Mouse (Mus musculus) small intestine, adult 2 months (tissue): ENCODE data around the gene Rarres1. TPM values are rescaled to one million over a fixed set of nuclear protein-coding genes. Genes with fewer than 3 reads are reported as not detected.

Source experiments
- H3K27ac ChIP-seq: fragments of 200-500 bp; 2 replicates; pipeline ENCODE4 v1.5.1; 2012; ENCODE audit warnings: low read depth, low read length, control low read depth, inconsistent platforms; ENCODE audit not compliant: insufficient read depth
- H3K27me3 ChIP-seq: fragments of 200-500 bp; 2 replicates; pipeline ENCODE4 v1.6.1; 2012; ENCODE audit warnings: mild to moderate bottlenecking, moderate library complexity, low read length, inconsistent platforms; ENCODE audit not compliant: control insufficient read depth, insufficient read depth
- H3K36me3 ChIP-seq: fragments of 200-500 bp; 2 replicates; pipeline ENCODE4 v1.6.1; 2012; ENCODE audit warnings: mild to moderate bottlenecking, low read length, control low read depth, inconsistent platforms; ENCODE audit not compliant: control insufficient read depth, insufficient read depth
- H3K4me1 ChIP-seq: fragments of 200-500 bp; 2 replicates; pipeline ENCODE4 v1.6.1; 2012; ENCODE audit warnings: low read length, inconsistent platforms, mixed read lengths; ENCODE audit not compliant: control insufficient read depth, insufficient read depth, insufficient read length
- H3K4me3 ChIP-seq: fragments of 200-500 bp; 2 replicates; pipeline ENCODE4 v1.5.1; 2012; ENCODE audit warnings: low read depth, mild to moderate bottlenecking, control low read depth, inconsistent platforms, low read length, moderate library complexity
- CTCF ChIP-seq: fragments of 200-500 bp; IDR thresholded peaks from 2 replicates; pipeline ENCODE4 v1.5.1; 2012; ENCODE audit warnings: low read depth, mild to moderate bottlenecking, control low read depth, inconsistent platforms, low read length, moderate library complexity, mixed read lengths; ENCODE audit not compliant: insufficient replicate concordance, insufficient read length; ENCODE audit errors: extremely low read depth
- POLR2A ChIP-seq: fragments of 200-500 bp; IDR thresholded peaks from 2 replicates; pipeline ENCODE4 v1.6.1; 2012; ENCODE audit warnings: low read depth, mild to moderate bottlenecking, control low read depth, inconsistent platforms, low read length, moderate library complexity
- WGBS: fragments of 180-500 bp; shearing (Covaris S2); methylation state at CpG from one replicate; pipeline ENCODE4 v1.1.7; 2018; 5-methylcytosine and 5-hydroxymethylcytosine counted together
- polyA plus RNA-seq: library from polyadenylated mRNA; depleted of rRNA; stranded (reverse); fragments of >200 nt; gene quantifications from 2 replicates; pipeline ENCODE4 v1.2.3, GENCODE M21; 2012

Rarres1 gene
- polyA plus RNA-seq, 1 experiment: 3.9 TPM

- WGBS: 52% methylated on average over 3 of the region's 3 CpGs
- no peak overlapping the region for H3K27ac ChIP-seq
- H3K4me1 ChIP-seq: no peaks in the 10 kb centered on the region
- no peaks in the 10 kb centered on the region for H3K27me3 ChIP-seq
- TF ChIP-seq POLR2A (no peak), CTCF (no peak)
- H3K36me3 ChIP-seq: no peaks in the 10 kb centered on the region
- no peak overlapping the region for H3K4me3 ChIP-seq
Observed at GRCm38 (mm10) chr3:67551193-67551592, 35.9 kb upstream of the Rarres1 start.

- Histone ChIP-seq H3K4me3 (no peak overlapping the region), H3K27ac (no peak overlapping the region), H3K36me3 (no peaks in the 10 kb centered on the region), H3K27me3 (no peaks in the 10 kb centered on the region), H3K4me1 (no peaks in the 10 kb centered on the region)
- no peak for TF ChIP-seq POLR2A
- no peak for TF ChIP-seq CTCF
- 53% methylated on average over 8 of the region's 8 CpGs for WGBS
Observed at GRCm38 (mm10) chr3:67543630-67544029, 28.3 kb upstream of the Rarres1 start.

- H3K4me3 ChIP-seq: no peak overlapping the region
- H3K36me3 ChIP-seq: no peaks in the 10 kb centered on the region
- no peaks in the 10 kb centered on the region for H3K4me1 ChIP-seq
- WGBS: 74% methylated on average over 6 of the region's 6 CpGs
- no peak overlapping the region for H3K27ac ChIP-seq
- H3K27me3 ChIP-seq: no peaks in the 10 kb centered on the region; the same call in 1 of the 2 replicates
- TF ChIP-seq CTCF: no peak
- no peak for TF ChIP-seq POLR2A
Observed at GRCm38 (mm10) chr3:67524768-67525167, 9.4 kb upstream of the Rarres1 start.

- Histone ChIP-seq H3K4me1 (no peaks in the 10 kb centered on the region), H3K27me3 (no peaks in the 10 kb centered on the region), H3K36me3 (no peaks in the 10 kb centered on the region), H3K27ac (no peak overlapping the region), H3K4me3 (no peak overlapping the region)
- TF ChIP-seq POLR2A (no peak), CTCF (no peak)
- WGBS: 68% methylated on average over 8 of the region's 8 CpGs
Observed at GRCm38 (mm10) chr3:67522709-67523108, 7.4 kb upstream of the Rarres1 start.

GRCm38 (mm10) chr3:67520568-67521143 lies 5.3 kb upstream of the Rarres1 start:
- H3K4me3 ChIP-seq: no peak overlapping the region
- H3K27me3 ChIP-seq: peaks cover 2% of the 10 kb centered on the region; the same call in 1 of the 2 replicates
- no peak for TF ChIP-seq POLR2A
- TF ChIP-seq CTCF: no peak
- WGBS: 88% methylated on average over 5 of the region's 5 CpGs
- H3K36me3 ChIP-seq: no peaks in the 10 kb centered on the region
- no peaks in the 10 kb centered on the region for H3K4me1 ChIP-seq
- H3K27ac ChIP-seq: no peak overlapping the region

GRCm38 (mm10) chr3:67514801-67515273 lies 486 bp downstream of the Rarres1 start:
- H3K27ac ChIP-seq: no peak overlapping the region
- H3K4me1 ChIP-seq: no peaks in the 10 kb centered on the region
- TF ChIP-seq CTCF (no peak), POLR2A (no peak)
- WGBS: 4% methylated on average over 40 of the region's 40 CpGs
- H3K36me3 ChIP-seq: no peaks in the 10 kb centered on the region
- peak overlapping the region; percentile 54 for H3K4me3 ChIP-seq
- H3K27me3 ChIP-seq: peaks cover 15% of the 10 kb centered on the region; the same call in 1 of the 2 replicates

- TF ChIP-seq POLR2A (no peak), CTCF (peak; percentile 21; the same call in 1 of the 2 replicates)
- Histone ChIP-seq H3K4me3 (no peak overlapping the region), H3K36me3 (no peaks in the 10 kb centered on the region), H3K27me3 (peaks cover 15% of the 10 kb centered on the region; the same call in 1 of the 2 replicates), H3K27ac (no peak overlapping the region), H3K4me1 (no peaks in the 10 kb centered on the region)
- WGBS: 3% methylated on average over 5 of the region's 5 CpGs
Observed at GRCm38 (mm10) chr3:67512807-67513206, 2.5 kb downstream of the Rarres1 start.
